Mouse (Mus musculus) heart, adult 11 months (tissue): ENCODE data around the gene Dzip1l.

ENCODE experiments used
- DNase-seq: peaks from one replicate; pipeline ENCODE4 v3.0.0; 2022

Dzip1l gene

GRCm38 (mm10) chr9:99661606-99662166, 32.4 kb downstream of the Dzip1l start:
- peak; percentile 85 for DNase-seq

- DNase-seq, result peak; percentile 92
Measured at GRCm38 (mm10) chr9:99662406-99662805, 33.1 kb downstream of the Dzip1l start.

- peak; percentile 90 for DNase-seq
Measured at GRCm38 (mm10) chr9:99662887-99663286, 33.6 kb downstream of the Dzip1l start.

GRCm38 (mm10) chr9:99667596-99667995, 38.3 kb downstream of the Dzip1l start:
- peak; percentile 97 for DNase-seq

- DNase-seq, result peak; percentile 61
Measured at GRCm38 (mm10) chr9:99671603-99672002, 42.3 kb downstream of the Dzip1l start.

- DNase-seq, result no peak
Measured at GRCm38 (mm10) chr9:99675714-99676113, 46.4 kb downstream of the Dzip1l start.

- DNase-seq, result peak; percentile 66
Measured at GRCm38 (mm10) chr9:99681980-99682570, 52.8 kb downstream of the Dzip1l start.

- peak; percentile 46 for DNase-seq
Measured at GRCm38 (mm10) chr9:99685061-99685521, 55.8 kb downstream of the Dzip1l start.

GRCm38 (mm10) chr9:99685536-99686231, 56.4 kb downstream of the Dzip1l start:
- DNase-seq, result peak; percentile 54

- DNase-seq, result no peak
Measured at GRCm38 (mm10) chr9:99689796-99690195, 60.5 kb downstream of the Dzip1l start.

- peak; percentile 58 for DNase-seq
Measured at GRCm38 (mm10) chr9:99690386-99690785, 61.1 kb downstream of the Dzip1l start.

GRCm38 (mm10) chr9:99694961-99695360, 65.7 kb downstream of the Dzip1l start:
- peak; percentile 40 for DNase-seq

- DNase-seq, result peak; percentile 31
Measured at GRCm38 (mm10) chr9:99699752-99700389, 70.6 kb downstream of the Dzip1l start.

- DNase-seq, result no peak
Measured at GRCm38 (mm10) chr9:99701187-99701586, 71.9 kb downstream of the Dzip1l start.

GRCm38 (mm10) chr9:99702215-99702614, 72.9 kb downstream of the Dzip1l start:
- peak; percentile 39 for DNase-seq

- DNase-seq, result no peak
Measured at GRCm38 (mm10) chr9:99703711-99704110, 74.4 kb downstream of the Dzip1l start.

- peak; percentile 46 for DNase-seq
Measured at GRCm38 (mm10) chr9:99706264-99706663, 77.0 kb downstream of the Dzip1l start.

GRCm38 (mm10) chr9:99707425-99708126, 78.3 kb downstream of the Dzip1l start:
- DNase-seq, result peak; percentile 58

GRCm38 (mm10) chr9:99709588-99710248, 80.4 kb downstream of the Dzip1l start:
- DNase-seq, result peak; percentile 86

- DNase-seq, result no peak
Measured at GRCm38 (mm10) chr9:99710297-99710696, 81.0 kb downstream of the Dzip1l start.

GRCm38 (mm10) chr9:99717134-99717533, 87.8 kb downstream of the Dzip1l start, which contains the start of gene Cldn18:
TSS of gene Cldn18 (minus strand) at chr9:99717267.
- peak; percentile 80 for DNase-seq
